8 mouse cellular contexts compared by ENCODE assay signal in the genomic region with DNA sequence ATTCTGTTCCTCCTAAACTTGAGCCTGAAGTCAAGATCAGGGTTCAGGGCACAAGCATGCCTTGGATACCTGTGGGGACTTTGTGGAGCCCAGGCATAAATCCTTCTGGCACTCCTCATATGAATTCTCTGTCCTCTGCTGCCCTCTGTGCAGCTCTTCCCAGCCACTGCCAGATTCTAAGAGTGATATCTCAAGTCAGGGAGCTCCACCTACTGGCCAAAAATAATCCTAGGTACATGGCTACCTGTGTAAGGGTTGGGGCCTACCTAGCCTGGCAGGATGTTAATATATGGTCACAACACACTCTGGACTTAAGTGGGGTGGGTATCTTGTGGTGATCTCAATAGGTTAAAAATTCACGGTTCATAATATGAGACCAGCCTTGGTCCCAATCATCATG. TPM values are rescaled to one million over a fixed set of nuclear protein-coding genes. Genes with fewer than 3 reads are reported as not detected.
A peak's percentile ranks its signal among the peaks of the same experiment; 100 is the strongest.
DNase-seq lines count a peak whose midpoint lies in the region; ATAC-seq and TF ChIP-seq lines count a peak whose summit lies in the region.

No protein-coding gene starts in this region.

- in situ Hi-C loops in ES-E14 (cut with MboI; ENCODE audit: low sequenced_read_pairs in 2 of 2, unreplicated experiment in 2 of 2): no loop called here

- no peaks in the 10 kb centered on the region for H3K27me3 ChIP-seq in hindbrain, embryonic 10.5 days (ENCODE audit: insufficient read depth, poor library complexity, severe bottlenecking)
- no peaks in the 10 kb centered on the region for H3K27me3 ChIP-seq in midbrain, embryonic 12.5 days
- no peaks in the 10 kb centered on the region for H3K27me3 ChIP-seq in stomach, postnatal 0 days (ENCODE audit: control insufficient read depth, insufficient read depth, low read length)

- 63% methylated on average over 1 of the region's 1 CpGs for WGBS in hindbrain, embryonic 10.5 days
- WGBS in midbrain, embryonic 12.5 days: 68% methylated on average over 1 of the region's 1 CpGs
- WGBS in stomach, postnatal 0 days: 62% methylated on average over 1 of the region's 1 CpGs

- no peaks in the 10 kb centered on the region for H3K4me1 ChIP-seq in ES-E14 (ENCODE audit: control insufficient read depth in 2 of 2, insufficient read depth in 2 of 2, low read length in 2 of 2, poor library complexity in 1 of 2)
- H3K4me1 ChIP-seq in hindbrain, embryonic 10.5 days (replicated peaks): no peaks in the 10 kb centered on the region
- no peaks in the 10 kb centered on the region for H3K4me1 ChIP-seq in midbrain, embryonic 12.5 days
- H3K4me1 ChIP-seq in stomach, postnatal 0 days (replicated peaks; ENCODE audit: control insufficient read depth, insufficient read depth): no peaks in the 10 kb centered on the region

- ATAC-seq in midbrain, embryonic 12.5 days (ENCODE audit: low FRiP score, low read depth): peak; percentile 43; the same call in 1 of the 2 replicates
- ATAC-seq in stomach, postnatal 0 days (ENCODE audit: low FRiP score, low TSS enrichment): peak; percentile 75

- peak; percentile 84 for TF ChIP-seq CTCF in stomach, postnatal 0 days (IDR thresholded peaks at IDR 0.05; ENCODE audit: low read depth)

- TF ChIP-seq EP300 in stomach, postnatal 0 days (optimal IDR thresholded peaks at IDR 0.05): no peak

- H3K9ac ChIP-seq in ES-E14 (ENCODE audit: insufficient read depth, low read depth, low read length, poor library complexity, severe bottlenecking): no peak overlapping the region
- H3K9ac ChIP-seq in midbrain, embryonic 12.5 days (replicated peaks): no peak overlapping the region
- H3K9ac ChIP-seq in stomach, postnatal 0 days (ENCODE audit: low read length): no peak overlapping the region

- no peak overlapping the region for H3K4me2 ChIP-seq in midbrain, embryonic 12.5 days (replicated peaks)
- no peak overlapping the region for H3K4me2 ChIP-seq in stomach, postnatal 0 days (replicated peaks; ENCODE audit: low read depth)

- peak; percentile 27 to 31 for DNase-seq in gastrocnemius, adult 8-10 months (ENCODE audit: low spot score in 2 of 2)
- no peak for DNase-seq in gastrocnemius, postnatal 14 days
- DNase-seq in ES-E14 (ENCODE audit: low read depth, low spot score): peak; percentile 56
- DNase-seq in cerebellum, postnatal 14 days: peak; percentile 87 to 90
- DNase-seq in hindbrain, embryonic 10.5 days (ENCODE audit: low spot score): peak; percentile 12
- peak; percentile 64 to 80 for DNase-seq in left cerebral cortex, postnatal 14 days (ENCODE audit: low spot score in 2 of 2)
- peak; percentile 55 for DNase-seq in stomach, postnatal 0 days (ENCODE audit: low spot score)

- H3K9me3 ChIP-seq in ES-E14 (ENCODE audit: control insufficient read depth, insufficient read depth, low read depth, low read length): no peaks in the 10 kb centered on the region
- no peaks in the 10 kb centered on the region for H3K9me3 ChIP-seq in hindbrain, embryonic 10.5 days
- H3K9me3 ChIP-seq in midbrain, embryonic 12.5 days: no peaks in the 10 kb centered on the region
- no peaks in the 10 kb centered on the region for H3K9me3 ChIP-seq in stomach, postnatal 0 days (ENCODE audit: control insufficient read depth, low read length)

- intact Hi-C loops in gastrocnemius, postnatal 14 days (cut with DNase I; ENCODE audit: low total_unique reads): loop anchor here (5.0 kb wide), 1 partner anchor 225 kb away; no protein-coding TSS in a partner anchor
- intact Hi-C loops in left cerebral cortex, postnatal 14 days (cut with DNase I): loop anchor here (10.0 kb wide), 1 partner anchor 227 kb away; no protein-coding TSS in a partner anchor

- H3K36me3 ChIP-seq in ES-E14 (ENCODE audit: control insufficient read depth, insufficient read depth, low read length, poor library complexity, severe bottlenecking): peaks cover 46% of the 10 kb centered on the region
- H3K36me3 ChIP-seq in hindbrain, embryonic 10.5 days: peaks cover 93% of the 10 kb centered on the region
- H3K36me3 ChIP-seq in midbrain, embryonic 12.5 days: peaks cover 78% of the 10 kb centered on the region
- peaks cover 35% of the 10 kb centered on the region for H3K36me3 ChIP-seq in stomach, postnatal 0 days (ENCODE audit: control insufficient read depth, insufficient read depth, low read length)

- H3K4me3 ChIP-seq in ES-E14 (ENCODE audit: insufficient read depth in 1 of 2, low read depth in 1 of 2, low read length in 2 of 2, poor library complexity in 1 of 2, severe bottlenecking in 1 of 2): no peak overlapping the region
- H3K4me3 ChIP-seq in hindbrain, embryonic 10.5 days: no peak overlapping the region
- H3K4me3 ChIP-seq in midbrain, embryonic 12.5 days: no peak overlapping the region
- H3K4me3 ChIP-seq in stomach, postnatal 0 days (ENCODE audit: low read depth, low read length): no peak overlapping the region

- H3K27ac ChIP-seq in ES-E14 (ENCODE audit: insufficient read depth, low read depth, low read length, poor library complexity, severe bottlenecking): no peak overlapping the region
- H3K27ac ChIP-seq in hindbrain, embryonic 10.5 days: no peak overlapping the region
- H3K27ac ChIP-seq in midbrain, embryonic 12.5 days (replicated peaks): no peak overlapping the region
- no peak overlapping the region for H3K27ac ChIP-seq in stomach, postnatal 0 days (replicated peaks)

TF ChIP-seq in ES-E14, 5 proteins besides CTCF, POLR2A, EP300 and RAD21:
- 0 out of 2 replicates have a peak, but pooled peaks have one; percentile 2 for TF ChIP-seq ZC3H11A (IDR thresholded peaks at IDR 0.05; ENCODE audit: borderline replicate concordance, low read depth, low read length)
- no peak for TF ChIP-seq MAFK (IDR thresholded peaks at IDR 0.05; ENCODE audit: insufficient read depth, low read depth, low read length)

RNA-seq across cellular contexts. Expression of a gene that starts 8.3 kb away (rescaled TPM):
- total RNA-seq in gastrocnemius, adult 8-10 months (2022): 1 to 10 TPM; 8.3 to 9.8 (median 9.2) TPM
- total RNA-seq in gastrocnemius, postnatal 14 days (2021): 1 to 10 TPM; 5.8 to 8.8 TPM
- 3.7 and 5.2 TPM in 2 replicates for total RNA-seq in ES-E14 (2012; rRNA removed)
- polyA plus RNA-seq in hindbrain, embryonic 10.5 days (2016; fragmentation: Nextera tagmentation; extraction: Ambion mirVana): 12.0 and 12.8 TPM in 2 replicates
- 1 to 10 TPM; 9.6 TPM for total RNA-seq in left cerebral cortex, postnatal 14 days (2021)
- polyA plus RNA-seq in midbrain, embryonic 12.5 days (2016; fragmentation: Nextera tagmentation; extraction: Ambion mirVana): 12.3 and 12.8 TPM in 2 replicates
- 5.3 and 5.9 TPM in 2 replicates for polyA plus RNA-seq in stomach, postnatal 0 days (2015; fragmentation: Nextera tagmentation; extraction: Ambion mirVana)

RNA-seq across cellular contexts. Expression of a gene that starts 17.6 kb away (rescaled TPM):
- 1 to 10 TPM; 2.6 to 4.6 (median 3.1) TPM for total RNA-seq in gastrocnemius, adult 8-10 months (2022)
- 1 to 10 TPM; 4.5 to 5.2 TPM for total RNA-seq in gastrocnemius, postnatal 14 days (2021)
- total RNA-seq in ES-E14 (2012; rRNA removed): 25.5 and 47.5 TPM in 2 replicates
- polyA plus RNA-seq in hindbrain, embryonic 10.5 days (2016; fragmentation: Nextera tagmentation; extraction: Ambion mirVana): 11.1 and 15.1 TPM in 2 replicates
- 10 to 100 TPM; 51.4 to 53.5 TPM for total RNA-seq in left cerebral cortex, postnatal 14 days (2021)
- 21.2 and 21.7 TPM in 2 replicates for polyA plus RNA-seq in midbrain, embryonic 12.5 days (2016; fragmentation: Nextera tagmentation; extraction: Ambion mirVana)
- 4.6 and 4.9 TPM in 2 replicates for polyA plus RNA-seq in stomach, postnatal 0 days (2015; fragmentation: Nextera tagmentation; extraction: Ambion mirVana)

RNA-seq across cellular contexts. Expression of a gene that starts 22.3 kb away (rescaled TPM):
- total RNA-seq in gastrocnemius, adult 8-10 months (2022): 1 to 10 TPM; 6.9 to 9.2 (median 8.0) TPM
- total RNA-seq in gastrocnemius, postnatal 14 days (2021): 1 to 10 TPM; 5.5 to 5.6 TPM
- 14.1 and 14.5 TPM in 2 replicates for total RNA-seq in ES-E14 (2012; rRNA removed)
- polyA plus RNA-seq in hindbrain, embryonic 10.5 days (2016; fragmentation: Nextera tagmentation; extraction: Ambion mirVana): 17.3 and 19.2 TPM in 2 replicates
- total RNA-seq in left cerebral cortex, postnatal 14 days (2021): 10 to 100 TPM; 38.3 to 44.2 TPM
- 18.7 and 21.5 TPM in 2 replicates for polyA plus RNA-seq in midbrain, embryonic 12.5 days (2016; fragmentation: Nextera tagmentation; extraction: Ambion mirVana)
- polyA plus RNA-seq in stomach, postnatal 0 days (2015; fragmentation: Nextera tagmentation; extraction: Ambion mirVana): 15.6 and 17.0 TPM in 2 replicates

RNA-seq across cellular contexts. Expression of a gene that starts 22.3 kb away (rescaled TPM):
- 10 to 100 TPM in 2 of 4 experiments, 1 to 10 TPM in 2; 9.3 to 12.6 (median 10.3) TPM for total RNA-seq in gastrocnemius, adult 8-10 months (2022)
- total RNA-seq in gastrocnemius, postnatal 14 days (2021): 10 to 100 TPM; 14.7 to 15.6 TPM
- 44.8 and 49.1 TPM in 2 replicates for total RNA-seq in ES-E14 (2012; rRNA removed)
- polyA plus RNA-seq in hindbrain, embryonic 10.5 days (2016; fragmentation: Nextera tagmentation; extraction: Ambion mirVana): 58.0 and 60.9 TPM in 2 replicates
- 10 to 100 TPM; 87.3 to 90.5 TPM for total RNA-seq in left cerebral cortex, postnatal 14 days (2021)
- 60.5 and 61.5 TPM in 2 replicates for polyA plus RNA-seq in midbrain, embryonic 12.5 days (2016; fragmentation: Nextera tagmentation; extraction: Ambion mirVana)
- 36.1 and 38.3 TPM in 2 replicates for polyA plus RNA-seq in stomach, postnatal 0 days (2015; fragmentation: Nextera tagmentation; extraction: Ambion mirVana)

RNA-seq across cellular contexts. Expression of a gene that starts 23.5 kb away (rescaled TPM):
- total RNA-seq in gastrocnemius, adult 8-10 months (2022): not detected
- total RNA-seq in gastrocnemius, postnatal 14 days (2021): not detected
- total RNA-seq in ES-E14 (2012; rRNA removed): 0.26 and 0.27 TPM in 2 replicates
- 0.57 and 0.99 TPM in 2 replicates for polyA plus RNA-seq in hindbrain, embryonic 10.5 days (2016; fragmentation: Nextera tagmentation; extraction: Ambion mirVana)
- total RNA-seq in left cerebral cortex, postnatal 14 days (2021): 1 to 10 TPM; 1.3 to 2.6 TPM
- 1.7 and 1.9 TPM in 2 replicates for polyA plus RNA-seq in midbrain, embryonic 12.5 days (2016; fragmentation: Nextera tagmentation; extraction: Ambion mirVana)
- 0.17 and 0.22 TPM in 2 replicates for polyA plus RNA-seq in stomach, postnatal 0 days (2015; fragmentation: Nextera tagmentation; extraction: Ambion mirVana)
